Mouse (Mus musculus): ENCODE measurements at regions not wholly inside any gene's neighbourhood (a gene's known extent, or its start where the extent isn't known, plus 50 kb on each side); places are given as distances from the start of the nearest gene placed in this dataset.
A peak's percentile ranks its signal among the peaks of the same experiment; 100 is the strongest.

GRCm38 (mm10) chr6:100424181-100424580 lies 136.9 kb upstream of the Rybp start:
- WGBS: 97% methylated on average over 6 of the region's 6 CpGs
- Histone ChIP-seq H3K36me3 (ENCODE audit: control insufficient read depth, insufficient read depth, low read length) (no peaks in the 10 kb centered on the region), H3K4me3 (ENCODE audit: low read depth, low read length) (no peak overlapping the region), H3K9me3 (ENCODE audit: control insufficient read depth, low read length) (no peaks in the 10 kb centered on the region), H3K9ac (replicated peaks; ENCODE audit: low read depth, low read length) (no peak overlapping the region), H3K4me2 (ENCODE audit: low read depth, low read length) (no peak overlapping the region), H3K27me3 (ENCODE audit: control insufficient read depth, insufficient read depth, low read length) (no peaks in the 10 kb centered on the region), H3K4me1 (ENCODE audit: control insufficient read depth, insufficient read depth, low read length) (peaks cover 9% of the 10 kb centered on the region), H3K27ac (ENCODE audit: low read depth, low read length) (no peak overlapping the region)
- no peak for ATAC-seq (ENCODE audit: low read depth)

- H3K4me3 ChIP-seq (ENCODE audit: low read depth, low read length): no peak overlapping the region
These were observed 136.4 kb upstream of the Rybp start for GRCm38 (mm10) chr6:100423636-100424035.

GRCm38 (mm10) chr6:100422603-100423002 lies 135.3 kb upstream of the Rybp start:
- no peak overlapping the region for H3K4me2 ChIP-seq (ENCODE audit: low read depth, low read length)

More at GRCm38 (mm10) chr6:100423636-100424035, 136.4 kb upstream of the Rybp start:
- 88% methylated on average over 12 of the region's 12 CpGs for WGBS
- H3K36me3 ChIP-seq (ENCODE audit: control insufficient read depth, insufficient read depth, low read length): no peaks in the 10 kb centered on the region
- no peaks in the 10 kb centered on the region for H3K27me3 ChIP-seq (ENCODE audit: control insufficient read depth, insufficient read depth, low read length)
- H3K9ac ChIP-seq (replicated peaks; ENCODE audit: low read depth, low read length): no peak overlapping the region
- no peak overlapping the region for H3K27ac ChIP-seq (ENCODE audit: low read depth, low read length)
- peaks cover 9% of the 10 kb centered on the region for H3K4me1 ChIP-seq (ENCODE audit: control insufficient read depth, insufficient read depth, low read length)
- H3K4me2 ChIP-seq (ENCODE audit: low read depth, low read length): no peak overlapping the region
- H3K9me3 ChIP-seq (ENCODE audit: control insufficient read depth, low read length): no peaks in the 10 kb centered on the region
- no peak for ATAC-seq (ENCODE audit: low read depth)

GRCm38 (mm10) chr6:100421706-100422578 lies 134.7 kb upstream of the Rybp start:
- Histone ChIP-seq H3K9ac (replicated peaks; ENCODE audit: low read depth, low read length) (no peak overlapping the region), H3K27me3 (ENCODE audit: control insufficient read depth, insufficient read depth, low read length) (no peaks in the 10 kb centered on the region), H3K4me1 (ENCODE audit: control insufficient read depth, insufficient read depth, low read length) (peaks cover 9% of the 10 kb centered on the region), H3K4me2 (ENCODE audit: low read depth, low read length) (no peak overlapping the region), H3K9me3 (ENCODE audit: control insufficient read depth, low read length) (no peaks in the 10 kb centered on the region), H3K36me3 (ENCODE audit: control insufficient read depth, insufficient read depth, low read length) (no peaks in the 10 kb centered on the region), H3K4me3 (ENCODE audit: low read depth, low read length) (no peak overlapping the region), H3K27ac (ENCODE audit: low read depth, low read length) (no peak overlapping the region)
- WGBS: 6% methylated on average over 24 of the region's 24 CpGs
- peak; percentile 28; the same call in 1 of the 2 replicates for ATAC-seq (ENCODE audit: low read depth)

More at GRCm38 (mm10) chr6:100422603-100423002, 135.3 kb upstream of the Rybp start:
- H3K9ac ChIP-seq (replicated peaks; ENCODE audit: low read depth, low read length): no peak overlapping the region
- WGBS: 77% methylated on average over 6 of the region's 6 CpGs
- no peak overlapping the region for H3K27ac ChIP-seq (ENCODE audit: low read depth, low read length)
- H3K27me3 ChIP-seq (ENCODE audit: control insufficient read depth, insufficient read depth, low read length): no peaks in the 10 kb centered on the region
- ATAC-seq (ENCODE audit: low read depth): no peak
- H3K4me1 ChIP-seq (ENCODE audit: control insufficient read depth, insufficient read depth, low read length): peaks cover 9% of the 10 kb centered on the region
- H3K36me3 ChIP-seq (ENCODE audit: control insufficient read depth, insufficient read depth, low read length): no peaks in the 10 kb centered on the region
- H3K9me3 ChIP-seq (ENCODE audit: control insufficient read depth, low read length): no peaks in the 10 kb centered on the region
- no peak overlapping the region for H3K4me3 ChIP-seq (ENCODE audit: low read depth, low read length)

GRCm38 (mm10) chr6:100420602-100421001 lies 133.3 kb upstream of the Rybp start:
- no peak overlapping the region for H3K27ac ChIP-seq (ENCODE audit: low read depth, low read length)
- no peaks in the 10 kb centered on the region for H3K9me3 ChIP-seq (ENCODE audit: control insufficient read depth, low read length)
- H3K9ac ChIP-seq (replicated peaks; ENCODE audit: low read depth, low read length): no peak overlapping the region
- ATAC-seq (ENCODE audit: low read depth): no peak
- no peaks in the 10 kb centered on the region for H3K27me3 ChIP-seq (ENCODE audit: control insufficient read depth, insufficient read depth, low read length)
- no peaks in the 10 kb centered on the region for H3K36me3 ChIP-seq (ENCODE audit: control insufficient read depth, insufficient read depth, low read length)
- no peak overlapping the region for H3K4me3 ChIP-seq (ENCODE audit: low read depth, low read length)
- 56% methylated on average over 3 of the region's 3 CpGs for WGBS
- peaks cover 9% of the 10 kb centered on the region for H3K4me1 ChIP-seq (ENCODE audit: control insufficient read depth, insufficient read depth, low read length)
- no peak overlapping the region for H3K4me2 ChIP-seq (ENCODE audit: low read depth, low read length)

- H3K27ac ChIP-seq (ENCODE audit: low read depth, low read length): no peak overlapping the region
- no peaks in the 10 kb centered on the region for H3K9me3 ChIP-seq (ENCODE audit: control insufficient read depth, low read length)
- no peak overlapping the region for H3K4me3 ChIP-seq (ENCODE audit: low read depth, low read length)
- H3K4me2 ChIP-seq (ENCODE audit: low read depth, low read length): no peak overlapping the region
- no peaks in the 10 kb centered on the region for H3K36me3 ChIP-seq (ENCODE audit: control insufficient read depth, insufficient read depth, low read length)
- no peak overlapping the region for H3K9ac ChIP-seq (replicated peaks; ENCODE audit: low read depth, low read length)
- no peak for ATAC-seq (ENCODE audit: low read depth)
- peaks cover 9% of the 10 kb centered on the region for H3K4me1 ChIP-seq (ENCODE audit: control insufficient read depth, insufficient read depth, low read length)
- WGBS: 48% methylated on average over 7 of the region's 7 CpGs
- H3K27me3 ChIP-seq (ENCODE audit: control insufficient read depth, insufficient read depth, low read length): no peaks in the 10 kb centered on the region
These were observed 132.7 kb upstream of the Rybp start for GRCm38 (mm10) chr6:100419782-100420540.

GRCm38 (mm10) chr6:100416046-100416445 lies 128.8 kb upstream of the Rybp start:
- H3K4me1 ChIP-seq (ENCODE audit: control insufficient read depth, insufficient read depth, low read length): no peaks in the 10 kb centered on the region
- WGBS: 79% methylated on average over 8 of the region's 8 CpGs
- no peaks in the 10 kb centered on the region for H3K36me3 ChIP-seq (ENCODE audit: control insufficient read depth, insufficient read depth, low read length)
- H3K4me2 ChIP-seq (ENCODE audit: low read depth, low read length): no peak overlapping the region
- no peak for ATAC-seq (ENCODE audit: low read depth)
- no peaks in the 10 kb centered on the region for H3K9me3 ChIP-seq (ENCODE audit: control insufficient read depth, low read length)
- no peak overlapping the region for H3K4me3 ChIP-seq (ENCODE audit: low read depth, low read length)
- no peak overlapping the region for H3K9ac ChIP-seq (replicated peaks; ENCODE audit: low read depth, low read length)
- H3K27me3 ChIP-seq (ENCODE audit: control insufficient read depth, insufficient read depth, low read length): no peaks in the 10 kb centered on the region
- H3K27ac ChIP-seq (ENCODE audit: low read depth, low read length): no peak overlapping the region

- no peak overlapping the region for H3K9ac ChIP-seq (replicated peaks; ENCODE audit: low read depth, low read length)
- no peak overlapping the region for H3K4me3 ChIP-seq (ENCODE audit: low read depth, low read length)
- no peaks in the 10 kb centered on the region for H3K9me3 ChIP-seq (ENCODE audit: control insufficient read depth, low read length)
- no peak for ATAC-seq (ENCODE audit: low read depth)
- H3K36me3 ChIP-seq (ENCODE audit: control insufficient read depth, insufficient read depth, low read length): no peaks in the 10 kb centered on the region
- WGBS: 67% methylated on average over 7 of the region's 7 CpGs
- no peaks in the 10 kb centered on the region for H3K27me3 ChIP-seq (ENCODE audit: control insufficient read depth, insufficient read depth, low read length)
- no peak overlapping the region for H3K4me2 ChIP-seq (ENCODE audit: low read depth, low read length)
- no peak overlapping the region for H3K27ac ChIP-seq (ENCODE audit: low read depth, low read length)
- H3K4me1 ChIP-seq (ENCODE audit: control insufficient read depth, insufficient read depth, low read length): no peaks in the 10 kb centered on the region
These were observed 128.2 kb upstream of the Rybp start for GRCm38 (mm10) chr6:100415514-100415913.

- Histone ChIP-seq H3K27me3 (ENCODE audit: control insufficient read depth, insufficient read depth, low read length) (no peaks in the 10 kb centered on the region), H3K4me2 (ENCODE audit: low read depth, low read length) (no peak overlapping the region)
- ATAC-seq (ENCODE audit: low read depth): no peak
These were observed 127.6 kb upstream of the Rybp start for GRCm38 (mm10) chr6:100414836-100415235.

More at GRCm38 (mm10) chr6:100414836-100415235, 127.6 kb upstream of the Rybp start:
- no peaks in the 10 kb centered on the region for H3K9me3 ChIP-seq (ENCODE audit: control insufficient read depth, low read length)
- no peak overlapping the region for H3K27ac ChIP-seq (ENCODE audit: low read depth, low read length)
- H3K36me3 ChIP-seq (ENCODE audit: control insufficient read depth, insufficient read depth, low read length): no peaks in the 10 kb centered on the region
- 56% methylated on average over 4 of the region's 4 CpGs for WGBS
- no peak overlapping the region for H3K9ac ChIP-seq (replicated peaks; ENCODE audit: low read depth, low read length)
- H3K4me1 ChIP-seq (ENCODE audit: control insufficient read depth, insufficient read depth, low read length): no peaks in the 10 kb centered on the region
- no peak overlapping the region for H3K4me3 ChIP-seq (ENCODE audit: low read depth, low read length)
